Comparison of ENCODE assay signal across 8 mouse cellular contexts in the genomic region with DNA sequence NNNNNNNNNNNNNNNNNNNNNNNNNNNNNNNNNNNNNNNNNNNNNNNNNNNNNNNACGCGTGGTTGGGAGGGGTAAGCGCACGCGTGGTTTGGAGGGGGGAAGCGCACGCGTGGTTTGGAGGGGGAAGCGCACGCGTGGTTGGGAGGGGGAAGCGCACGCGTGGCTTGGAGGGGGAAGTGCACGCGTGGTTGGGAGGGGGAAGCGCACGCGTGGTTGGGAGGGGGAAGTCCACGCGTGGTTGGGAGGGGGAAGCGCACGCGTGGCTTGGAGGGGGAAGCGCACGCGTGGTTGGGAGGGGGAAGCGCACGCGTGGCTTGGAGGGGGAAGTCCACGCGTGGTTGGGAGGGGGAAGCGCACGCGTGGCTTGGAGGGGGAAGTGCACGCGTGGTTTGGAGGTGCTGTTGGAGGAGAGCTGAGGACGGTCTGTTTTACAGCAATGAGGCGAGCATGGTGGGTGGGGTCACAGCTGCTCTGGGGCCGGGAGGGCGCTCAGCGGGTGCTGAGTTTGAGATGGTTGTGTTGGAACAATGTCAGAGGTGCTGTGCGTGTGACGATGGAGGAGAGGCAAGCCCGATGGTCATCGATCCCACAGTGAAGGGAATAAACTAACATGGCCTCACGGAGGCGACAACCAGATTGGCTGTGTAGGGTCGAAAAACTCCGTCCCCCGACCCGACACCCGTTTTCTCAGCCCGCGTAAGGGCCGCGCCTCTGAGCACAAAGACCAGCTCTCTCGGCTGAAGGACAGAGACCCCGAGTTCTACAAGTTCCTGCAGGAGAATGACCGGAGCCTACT. TPM values are rescaled to one million over a fixed set of nuclear protein-coding genes. Genes with fewer than 3 reads are reported as not detected.
A peak's percentile ranks its signal among the peaks of the same experiment; 100 is the strongest.
DNase-seq lines count a peak whose midpoint lies in the region; TF ChIP-seq lines count a peak whose summit lies in the region.

No protein-coding gene starts in this region.

- H3K27ac ChIP-seq in kidney, adult 2 months (ENCODE audit: insufficient read depth, low read depth, low read length): no peak overlapping the region

- peak overlapping the region; percentile 84; the same call in 1 of the 2 replicates for H3K4me3 ChIP-seq in kidney, adult 2 months (ENCODE audit: insufficient read depth, low read depth, low read length)
- peak overlapping the region; percentile 92 for H3K4me3 ChIP-seq in megakaryocyte, embryonic 14.5 days (replicated peaks)

- H3K27me3 ChIP-seq in kidney, adult 2 months (replicated peaks; ENCODE audit: control insufficient read depth, insufficient read depth, low read length): no peaks in the 10 kb centered on the region
- H3K27me3 ChIP-seq in megakaryocyte, embryonic 14.5 days (replicated peaks): peaks cover 7% of the 10 kb centered on the region

- TF ChIP-seq POLR2A in kidney, adult 2 months (IDR thresholded peaks at IDR 0.05; ENCODE audit: low read depth, low read length): no peak

- 0 out of 2 replicates have a peak, but pooled peaks cover 1% of the 10 kb centered on the region for H3K36me3 ChIP-seq in kidney, adult 2 months (ENCODE audit: control insufficient read depth, insufficient read depth, low read length)
- peaks cover 61% of the 10 kb centered on the region for H3K36me3 ChIP-seq in megakaryocyte, embryonic 14.5 days (replicated peaks; ENCODE audit: low read length)

- H3K4me1 ChIP-seq in kidney, adult 2 months (ENCODE audit: control insufficient read depth, insufficient read depth, low read length): no peaks in the 10 kb centered on the region
- H3K4me1 ChIP-seq in megakaryocyte, embryonic 14.5 days: peaks cover 37% of the 10 kb centered on the region

- H3K9me3 ChIP-seq in megakaryocyte, embryonic 14.5 days: no peaks in the 10 kb centered on the region

- DNase-seq in kidney, adult 2 months: no peak
- no peak for DNase-seq in kidney, postnatal 14 days
- DNase-seq in R1 (ENCODE audit: low read depth, low spot score): peak; percentile 71
- DNase-seq in heart, postnatal 4 days: peak; percentile 25
- DNase-seq in right cerebral cortex, postnatal 10 days (ENCODE audit: low spot score in 2 of 2): no peak
- no peak for DNase-seq in layer of hippocampus, adult 8-10 months (ENCODE audit: low spot score in 2 of 2)
- DNase-seq in right cerebral cortex, adult 2 months (ENCODE audit: low spot score in 2 of 2): no peak

- TF ChIP-seq CTCF in kidney, adult 2 months (conservative IDR thresholded peaks at IDR 0.05; ENCODE audit: insufficient read depth, insufficient read length, low read depth, low read length): no peak

- 29% methylated on average over 58 of the region's 60 CpGs for WGBS in kidney, adult 2 months

RNA-seq across cellular contexts. Expression of a gene that starts 1.0 kb away (rescaled TPM):
- polyA plus RNA-seq in kidney, adult 2 months (2012; rRNA removed): 46.1 and 46.5 TPM in 2 replicates
- 10 to 100 TPM; 25.2 to 25.4 TPM for total RNA-seq in heart, postnatal 4 days (2021)
- polyA plus RNA-seq in megakaryocyte, embryonic 14.5 days (2012; ENCODE audit: insufficient read depth, low replicate concordance): 9.1 and 29.6 TPM in 2 replicates
- total RNA-seq in layer of hippocampus, adult 8-10 months (2022): 10 to 100 TPM; 64.1 to 72.4 (median 68.0) TPM

RNA-seq across cellular contexts. Expression of a gene that starts 2.2 kb away (rescaled TPM):
- polyA plus RNA-seq in kidney, adult 2 months (2012; rRNA removed): 34.8 and 41.2 TPM in 2 replicates
- 10 to 100 TPM in 1 of 2 experiments, 1 to 10 TPM in 1; 9.1 to 10.2 TPM for total RNA-seq in heart, postnatal 4 days (2021)
- 16.1 and 21.9 TPM in 2 replicates for polyA plus RNA-seq in megakaryocyte, embryonic 14.5 days (2012; ENCODE audit: insufficient read depth, low replicate concordance)
- total RNA-seq in layer of hippocampus, adult 8-10 months (2022): 10 to 100 TPM; 38.2 to 52.2 (median 46.4) TPM

RNA-seq across cellular contexts. Expression of a gene that starts 18.6 kb away (rescaled TPM):
- polyA plus RNA-seq in kidney, adult 2 months (2012; rRNA removed): 0.29 and 0.39 TPM in 2 replicates
- total RNA-seq in heart, postnatal 4 days (2021): under 1 TPM; 0.16 to 0.29 TPM
- polyA plus RNA-seq in megakaryocyte, embryonic 14.5 days (2012; ENCODE audit: insufficient read depth, low replicate concordance): 2.5 TPM in 1 of 2 replicates, not detected in the other
- 1 to 10 TPM; 5.1 to 7.9 (median 6.0) TPM for total RNA-seq in layer of hippocampus, adult 8-10 months (2022)

RNA-seq across cellular contexts. Expression of a gene that starts 21.2 kb away (rescaled TPM):
- polyA plus RNA-seq in kidney, adult 2 months (2012; rRNA removed): 4.6 and 5.6 TPM in 2 replicates
- total RNA-seq in heart, postnatal 4 days (2021): 100 to 1,000 TPM in 1 of 2 experiments, 10 to 100 TPM in 1; 91.2 to 106 TPM
- not detected in 2 replicates for polyA plus RNA-seq in megakaryocyte, embryonic 14.5 days (2012; ENCODE audit: insufficient read depth, low replicate concordance)
- under 1 TPM; 0.32 to 0.45 (median 0.38) TPM for total RNA-seq in layer of hippocampus, adult 8-10 months (2022)

RNA-seq across cellular contexts. Expression of a gene that starts 33.7 kb away (rescaled TPM):
- polyA plus RNA-seq in kidney, adult 2 months (2012; rRNA removed): 1.7 and 1.9 TPM in 2 replicates
- total RNA-seq in heart, postnatal 4 days (2021): 1 to 10 TPM; 7.6 to 7.7 TPM
- polyA plus RNA-seq in megakaryocyte, embryonic 14.5 days (2012; ENCODE audit: insufficient read depth, low replicate concordance): 0.89 and 3.4 TPM in 2 replicates
- total RNA-seq in layer of hippocampus, adult 8-10 months (2022): 1 to 10 TPM; 5.9 to 7.3 (median 6.3) TPM

Comparison
In these comparisons a context has a peak if more than half of its experiments do, and no peak if none do; other contexts are left out.
1. DNase-seq: peak in R1 (single experiment) and heart, postnatal 4 days (single experiment); none in kidney, adult 2 months (single experiment), kidney, postnatal 14 days (single experiment), right cerebral cortex, postnatal 10 days (0 of 2), layer of hippocampus, adult 8-10 months (0 of 2) and right cerebral cortex, adult 2 months (0 of 2).
2. RNA of a gene that starts 18.6 kb away (total RNA-seq): 5.1 to 7.9 TPM in layer of hippocampus, adult 8-10 months; 0.16 to 0.29 TPM in heart, postnatal 4 days; every median in the first group is over 4 times any median in the second.